Mouse (Mus musculus) ES-E14 (cell line): ENCODE data around the gene Zbtb7b. TPM values are rescaled to one million over a fixed set of nuclear protein-coding genes. Genes with fewer than 3 reads are reported as not detected.
A peak's percentile ranks its signal among the peaks of the same experiment; 100 is the strongest.

ENCODE experiments used
- DNase-seq: peaks from one replicate; pipeline ENCODE4 v3.0.0-alpha.2; 2013; ENCODE audit warnings: low read depth, low spot score
- H3K27ac ChIP-seq: 2 replicates; pipeline ENCODE4 v1.5.1; 2012; ENCODE audit warnings: low read depth, mild to moderate bottlenecking, low read length, moderate library complexity, mixed read lengths; ENCODE audit not compliant: poor library complexity, insufficient read depth, severe bottlenecking
- H3K36me3 ChIP-seq: 2 replicates; pipeline ENCODE4 v1.6.1; 2012; ENCODE audit warnings: mild to moderate bottlenecking, low read length, moderate library complexity, mixed read lengths; ENCODE audit not compliant: control insufficient read depth, poor library complexity, insufficient read depth, severe bottlenecking
- H3K4me1 ChIP-seq, 2 experiments: fragments of 150-350 bp in 1 of 2; sonication (generic) in 1 of 2; 2 replicates each; pipeline ENCODE4 v1.6.1; 2012; ENCODE audit warnings: low read length in 2 of 2, mild to moderate bottlenecking in 1 of 2, mixed read lengths in 1 of 2; ENCODE audit not compliant: control insufficient read depth in 2 of 2, insufficient read depth in 2 of 2, poor library complexity in 1 of 2
- H3K4me3 ChIP-seq, 2 experiments: fragments of 150-350 bp in 1 of 2; sonication (generic) in 1 of 2; 2 replicates each; pipeline ENCODE4 v1.5.1; 2012; ENCODE audit warnings: low read length in 2 of 2, low read depth in 1 of 2, mild to moderate bottlenecking in 1 of 2, mixed read lengths in 1 of 2; ENCODE audit not compliant: insufficient read depth in 1 of 2, poor library complexity in 1 of 2, severe bottlenecking in 1 of 2
- H3K9ac ChIP-seq: 2 replicates; pipeline ENCODE4 v1.6.1; 2012; ENCODE audit warnings: low read depth, mild to moderate bottlenecking, low read length, mixed read lengths; ENCODE audit not compliant: poor library complexity, insufficient read depth, severe bottlenecking
- H3K9me3 ChIP-seq: fragments of 150-350 bp; sonication (generic); 2 replicates; pipeline ENCODE4 v1.6.1; 2012; ENCODE audit warnings: low read depth, mild to moderate bottlenecking, low read length; ENCODE audit not compliant: control insufficient read depth, insufficient read depth
- CHD2 ChIP-seq: IDR thresholded peaks from 2 replicates; pipeline ENCODE4 v1.6.1; 2014; ENCODE audit warnings: mild to moderate bottlenecking, low read depth, low read length, inconsistent platforms
- HCFC1 ChIP-seq: IDR thresholded peaks from 2 replicates; pipeline ENCODE4 v1.6.1; 2012; ENCODE audit warnings: low read length, inconsistent platforms, borderline replicate concordance; ENCODE audit not compliant: insufficient read depth
- MAFK ChIP-seq: IDR thresholded peaks from 2 replicates; pipeline ENCODE4 v1.6.1; 2014; ENCODE audit warnings: mild to moderate bottlenecking, low read depth, low read length, inconsistent platforms; ENCODE audit not compliant: insufficient read depth
- ZC3H11A ChIP-seq: IDR thresholded peaks from 2 replicates; pipeline ENCODE4 v1.6.1; 2012; ENCODE audit warnings: low read depth, mild to moderate bottlenecking, inconsistent platforms, low read length, borderline replicate concordance
- ZNF384 ChIP-seq: IDR thresholded peaks from 2 replicates; pipeline ENCODE4 v1.6.1; 2012; ENCODE audit warnings: low read depth, low read length, inconsistent platforms
- in situ Hi-C, 2 experiments: fragments of 600-800 bp; cut with MboI; formaldehyde crosslinking; loops; one replicate each; pipeline ENCODE4 v1.15.1; 2025; ENCODE audit warnings: low sequenced_read_pairs in 2 of 2, inconsistent platforms in 1 of 2; ENCODE audit not compliant: unreplicated experiment in 2 of 2
- total RNA-seq: library from RNA; depleted of rRNA; stranded (reverse); fragments of 300-350 nt; gene quantifications from 2 replicates; pipeline ENCODE4 v1.2.3, GENCODE M21; 2012

The Zbtb7b gene
- total RNA-seq, 1 experiment, result 13.0 TPM

GRCm38 (mm10) chr3:89425876-89426275 is 31.3 kb upstream of the Zbtb7b start:
- no peaks in the 10 kb centered on the region for H3K9me3 ChIP-seq
- no peak overlapping the region for H3K4me3 ChIP-seq
- no peak overlapping the region for H3K9ac ChIP-seq
- peaks cover 37% of the 10 kb centered on the region for H3K36me3 ChIP-seq
- in situ Hi-C loops, result no loop called here
- TF ChIP-seq ZNF384, result no peak
- no peak for TF ChIP-seq HCFC1
- no peak for TF ChIP-seq CHD2
- TF ChIP-seq ZC3H11A, result no peak
- no peak for TF ChIP-seq MAFK
- no peak for DNase-seq
- peaks cover 13 to 23% of the 10 kb centered on the region in 2 experiments for H3K4me1 ChIP-seq
- H3K27ac ChIP-seq, result no peak overlapping the region

GRCm38 (mm10) chr3:89425141-89425525 is 30.6 kb upstream of the Zbtb7b start:
- Histone ChIP-seq H3K36me3 (peaks cover 37% of the 10 kb centered on the region), H3K9ac (no peak overlapping the region), H3K9me3 (no peaks in the 10 kb centered on the region), H3K4me1 (peaks cover 18 to 26% of the 10 kb centered on the region in 2 experiments), H3K4me3 (no peak overlapping the region), H3K27ac (no peak overlapping the region)
- DNase-seq, result no peak
- in situ Hi-C loops, result no loop called here
- no peak for TF ChIP-seq ZNF384
- no peak for TF ChIP-seq ZC3H11A
- no peak for TF ChIP-seq MAFK
- TF ChIP-seq CHD2, result no peak
- TF ChIP-seq HCFC1, result no peak

- TF ChIP-seq MAFK (no peak), CHD2 (no peak), ZNF384 (no peak), HCFC1 (no peak), ZC3H11A (no peak)
- in situ Hi-C loops, result no loop called here
- Histone ChIP-seq H3K36me3 (peaks cover 37% of the 10 kb centered on the region), H3K4me1 (peaks cover 18 to 26% of the 10 kb centered on the region in 2 experiments), H3K27ac (no peak overlapping the region), H3K9me3 (no peaks in the 10 kb centered on the region), H3K9ac (no peak overlapping the region), H3K4me3 (no peak overlapping the region)
- no peak for DNase-seq
Observed at GRCm38 (mm10) chr3:89424416-89425140, 30.0 kb upstream of the Zbtb7b start.

- no peak for DNase-seq
- in situ Hi-C loops, result no loop called here
- TF ChIP-seq CHD2 (no peak), ZC3H11A (no peak), MAFK (no peak), ZNF384 (no peak), HCFC1 (no peak)
- Histone ChIP-seq H3K4me1 (peaks cover 18 to 26% of the 10 kb centered on the region in 2 experiments), H3K36me3 (peaks cover 31% of the 10 kb centered on the region), H3K27ac (no peak overlapping the region), H3K4me3 (peak overlapping the region; percentile 65 to 80; a peak in 3 of 4 replicates), H3K9me3 (no peaks in the 10 kb centered on the region), H3K9ac (no peak overlapping the region; the same call in 1 of the 2 replicates)
Observed at GRCm38 (mm10) chr3:89422556-89423205, 28.1 kb upstream of the Zbtb7b start.
